Mouse (Mus musculus) kidney, adult 2 months (tissue): ENCODE data around the gene Susd4. TPM values are rescaled to one million over a fixed set of nuclear protein-coding genes. Genes with fewer than 3 reads are reported as not detected.

Experiments
- DNase-seq: peaks from one replicate; pipeline ENCODE4 v3.0.0; 2021
- H3K27ac ChIP-seq: fragments of 200-500 bp; 2 replicates; pipeline ENCODE4 v1.5.1; 2012; ENCODE audit warnings: low read depth, low read length, control low read depth, inconsistent platforms; ENCODE audit not compliant: insufficient read depth
- H3K27me3 ChIP-seq: fragments of 200-500 bp; replicated peaks from 2 replicates; pipeline ENCODE4 v1.6.1; 2012; ENCODE audit warnings: mild to moderate bottlenecking, moderate library complexity, low read length, inconsistent platforms; ENCODE audit not compliant: control insufficient read depth, insufficient read depth
- H3K36me3 ChIP-seq: fragments of 200-500 bp; 2 replicates; pipeline ENCODE4 v1.6.1; 2012; ENCODE audit warnings: mild to moderate bottlenecking, moderate library complexity, low read length, inconsistent platforms; ENCODE audit not compliant: control insufficient read depth, insufficient read depth
- H3K4me1 ChIP-seq: fragments of 200-500 bp; 2 replicates; pipeline ENCODE4 v1.6.1; 2011; ENCODE audit warnings: low read length; ENCODE audit not compliant: control insufficient read depth, insufficient read depth
- H3K4me3 ChIP-seq: fragments of 200-500 bp; 2 replicates; pipeline ENCODE4 v1.5.1; 2011; ENCODE audit warnings: mild to moderate bottlenecking, low read depth, low read length, control low read depth; ENCODE audit not compliant: insufficient read depth
- CTCF ChIP-seq: fragments of 200-500 bp; conservative IDR thresholded peaks from 2 replicates; pipeline ENCODE4 v1.5.1; 2011; ENCODE audit warnings: low read depth, mild to moderate bottlenecking, control low read depth, low read length, moderate library complexity, mixed read lengths; ENCODE audit not compliant: insufficient read depth, insufficient read length
- POLR2A ChIP-seq: fragments of 200-500 bp; IDR thresholded peaks from one replicate; pipeline ENCODE4 v1.6.1; 2011; ENCODE audit warnings: low read depth, low read length, control low read depth
- WGBS: fragments of 180-500 bp; shearing (Covaris S2); methylation state at CpG from one replicate; pipeline ENCODE4 v1.1.7; 2018; 5-methylcytosine and 5-hydroxymethylcytosine counted together
- polyA plus RNA-seq: library from polyadenylated mRNA; depleted of rRNA; stranded (reverse); fragments of >200 nt; gene quantifications from 2 replicates; pipeline ENCODE4 v1.2.3, GENCODE M21; 2012

The Susd4 gene
- polyA plus RNA-seq, 1 experiment = 6.7 TPM

DNA sequence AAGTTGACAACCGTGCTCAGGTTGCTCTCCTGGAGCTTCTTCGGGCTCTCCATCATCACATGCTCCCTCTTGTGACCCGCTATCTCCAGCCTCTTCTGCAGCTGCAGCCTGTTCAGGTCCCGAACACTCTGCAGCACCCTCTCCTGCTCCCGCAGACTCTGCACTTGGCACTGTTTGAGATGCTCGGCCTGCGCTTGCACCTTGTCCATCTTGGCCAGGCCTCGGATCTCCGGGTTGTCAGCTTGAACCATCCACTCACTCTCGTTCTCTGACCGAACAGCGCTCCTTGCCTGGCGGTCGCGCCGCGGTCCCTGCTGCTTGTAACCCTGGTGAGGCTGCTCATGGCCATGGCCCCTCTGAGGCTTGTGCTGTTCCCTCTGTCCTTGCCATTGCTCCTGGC is 15.8 kb upstream of the Susd4 start:
- H3K36me3 ChIP-seq = no peaks in the 10 kb centered on the region
- H3K27me3 ChIP-seq = no peaks in the 10 kb centered on the region
- H3K4me3 ChIP-seq = no peak overlapping the region
- H3K27ac ChIP-seq = no peak overlapping the region
- TF ChIP-seq CTCF = no peak
- TF ChIP-seq POLR2A = no peak
- 88% methylated on average over 17 of the region's 17 CpGs for WGBS
- H3K4me1 ChIP-seq = no peaks in the 10 kb centered on the region
- DNase-seq = no peak

DNA sequence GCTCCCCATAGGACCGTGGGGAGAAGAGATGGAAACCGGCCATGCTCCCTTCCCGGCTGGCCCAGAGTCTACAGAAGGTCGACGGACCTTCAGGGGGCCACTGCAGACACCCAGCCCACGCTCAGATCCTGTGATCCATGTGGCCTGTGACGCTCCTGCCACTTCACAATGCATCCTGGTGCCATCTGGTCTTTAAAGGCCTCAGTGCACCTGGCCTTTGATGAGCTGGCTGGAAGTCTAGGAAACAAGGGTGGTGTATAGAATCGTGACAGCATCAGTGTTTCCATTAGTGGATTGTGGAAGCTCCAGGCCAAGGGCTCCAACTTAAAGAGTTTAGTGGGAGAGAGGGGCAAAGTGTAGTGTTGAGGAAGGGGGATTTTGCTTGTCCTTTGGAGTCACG is 14.6 kb upstream of the Susd4 start, which contains the start of gene Ccdc185:
Ccdc185 (minus strand) TSS at position 101 of the 400 bp plus-strand sequence.
- no peak within 1 kb of the TSS for H3K27ac ChIP-seq
- H3K36me3 ChIP-seq = no peaks in the 10 kb centered on the region
- no peaks in the 10 kb centered on the region for H3K4me1 ChIP-seq
- no peak for TF ChIP-seq CTCF
- TF ChIP-seq POLR2A = no peak
- no peak for DNase-seq
- no peaks in the 10 kb centered on the region for H3K27me3 ChIP-seq
- 92% methylated on average over 9 of the region's 9 CpGs for WGBS
- no peak within 1 kb of the TSS for H3K4me3 ChIP-seq

DNA sequence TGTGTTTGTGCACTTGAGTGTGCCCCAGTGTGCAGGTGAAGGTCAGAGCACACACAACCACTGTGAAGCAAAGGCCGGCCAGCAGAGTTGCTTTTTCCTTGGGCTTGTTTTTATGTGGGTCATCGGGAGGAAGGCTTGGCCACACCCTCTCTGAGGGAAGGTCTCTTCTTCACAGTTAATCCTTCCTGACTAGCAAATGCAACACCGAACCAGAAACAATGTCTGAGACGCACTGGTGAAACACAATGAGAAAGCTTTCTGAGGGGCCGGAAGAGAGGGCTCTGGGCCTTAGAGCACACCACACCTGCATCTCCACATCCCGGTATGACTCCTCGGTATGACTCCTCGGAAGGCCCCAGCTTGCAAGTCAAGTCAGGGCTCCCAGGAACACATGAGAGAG is 12.4 kb upstream of the Susd4 start:
- 91% methylated on average over 8 of the region's 8 CpGs for WGBS
- H3K4me3 ChIP-seq = no peak overlapping the region
- no peaks in the 10 kb centered on the region for H3K4me1 ChIP-seq
- TF ChIP-seq POLR2A = no peak
- no peak for TF ChIP-seq CTCF
- no peak overlapping the region for H3K27ac ChIP-seq
- H3K36me3 ChIP-seq = no peaks in the 10 kb centered on the region
- H3K27me3 ChIP-seq = no peaks in the 10 kb centered on the region
- DNase-seq = no peak

DNA sequence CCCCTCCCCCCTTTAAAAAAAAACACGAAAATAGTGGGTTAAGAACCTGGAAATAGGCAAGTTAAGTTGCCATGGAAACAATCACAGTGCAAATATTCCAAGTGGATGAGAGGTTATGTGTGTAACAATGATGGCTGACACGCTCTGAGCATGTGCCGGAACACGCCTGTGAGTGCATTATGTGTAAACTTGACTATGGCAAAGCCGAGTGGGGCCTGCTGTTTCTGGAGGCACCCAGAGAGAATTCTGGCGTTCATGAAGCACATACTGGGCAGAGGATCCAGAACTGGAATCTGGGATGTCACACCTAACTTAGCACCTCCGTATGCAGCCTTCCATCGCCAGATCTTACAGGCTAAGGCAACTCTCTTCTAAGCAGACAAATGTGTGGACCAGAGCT is 10.0 kb upstream of the Susd4 start:
- WGBS = 84% methylated on average over 8 of the region's 8 CpGs
- Histone ChIP-seq H3K27me3 (no peaks in the 10 kb centered on the region; the same call in 1 of the 2 replicates), H3K4me1 (no peaks in the 10 kb centered on the region), H3K36me3 (no peaks in the 10 kb centered on the region), H3K27ac (no peak overlapping the region), H3K4me3 (no peak overlapping the region)
- no peak for TF ChIP-seq POLR2A
- TF ChIP-seq CTCF = no peak
- no peak for DNase-seq

DNA sequence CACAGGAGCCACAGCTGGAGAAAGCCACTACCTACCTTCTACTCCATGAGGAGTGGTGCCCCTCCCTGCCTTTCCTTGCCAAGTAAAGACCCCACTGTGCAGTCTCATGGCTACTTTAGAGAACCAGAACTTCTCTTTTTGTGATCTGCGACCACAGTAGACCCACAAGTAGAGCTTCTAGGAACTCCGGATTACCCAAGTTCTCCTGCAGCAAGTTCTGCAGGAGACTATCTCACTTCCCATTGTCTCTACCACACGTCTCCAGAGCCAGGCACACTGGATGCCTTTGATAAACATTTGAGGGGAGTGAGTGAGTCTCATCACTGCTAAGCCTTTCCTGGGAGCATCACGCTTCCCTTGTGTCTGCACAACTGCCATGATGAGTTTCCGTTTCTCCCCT is 8.8 kb upstream of the Susd4 start:
- TF ChIP-seq POLR2A = no peak
- TF ChIP-seq CTCF = no peak
- Histone ChIP-seq H3K4me3 (no peak overlapping the region), H3K27ac (no peak overlapping the region), H3K4me1 (no peaks in the 10 kb centered on the region), H3K27me3 (no peaks in the 10 kb centered on the region; the same call in 1 of the 2 replicates), H3K36me3 (no peaks in the 10 kb centered on the region)
- DNase-seq = no peak
- 88% methylated on average over 5 of the region's 5 CpGs for WGBS

DNA sequence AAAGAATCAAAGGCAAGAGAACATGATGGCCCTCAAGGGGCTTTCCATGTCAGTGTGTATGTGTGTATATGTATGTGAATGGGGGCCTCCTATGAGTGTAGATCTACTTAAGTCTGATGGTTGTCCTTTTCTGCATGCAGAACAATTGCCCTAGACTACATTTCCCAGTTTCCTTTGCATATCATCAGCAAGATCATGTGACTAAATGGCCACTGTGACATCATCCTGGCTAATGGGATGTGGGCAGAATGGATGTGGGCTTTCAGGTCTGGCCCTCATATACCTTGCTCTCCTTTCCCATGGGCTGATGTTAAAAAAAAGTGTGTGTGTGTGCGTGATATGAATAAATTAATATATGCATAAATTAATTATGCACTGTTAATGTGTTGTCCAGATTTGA is 4.9 kb upstream of the Susd4 start:
- H3K27ac ChIP-seq = no peak overlapping the region
- TF ChIP-seq POLR2A (no peak), CTCF (no peak)
- WGBS = 94% methylated on average over 1 of the region's 1 CpGs

DNA sequence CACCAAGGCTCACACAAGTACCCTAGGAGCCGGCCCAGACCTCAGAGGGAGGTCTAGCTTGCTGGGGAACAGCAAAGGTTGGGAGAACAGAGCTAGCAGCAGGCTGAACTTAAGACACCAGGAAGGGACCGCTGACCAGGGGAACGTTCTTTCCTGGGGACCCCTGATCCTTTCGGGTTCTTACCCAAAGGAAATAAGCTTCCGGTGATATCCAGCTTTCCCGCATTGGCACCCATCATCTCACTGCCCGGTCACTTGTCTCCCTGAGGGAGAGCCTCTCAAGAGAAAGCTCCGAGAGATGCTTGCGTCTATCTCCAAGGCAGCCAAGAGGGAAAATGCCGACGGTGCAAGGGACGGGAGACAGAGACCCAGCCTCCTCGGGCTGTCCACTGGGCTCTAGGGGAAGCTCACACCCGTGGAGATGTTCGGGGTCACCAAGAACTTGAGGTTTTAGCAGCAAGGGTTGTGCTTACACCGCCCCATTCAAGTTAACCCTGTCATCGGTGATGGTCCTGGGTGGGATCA is 407 bp upstream of the Susd4 start:
- Histone ChIP-seq H3K4me3 (peak overlapping the region; percentile 88), H3K36me3 (no peaks in the 10 kb centered on the region), H3K27me3 (no peaks in the 10 kb centered on the region), H3K27ac (no peak overlapping the region), H3K4me1 (no peaks in the 10 kb centered on the region; the same call in 1 of the 2 replicates)
- TF ChIP-seq POLR2A = no peak
- TF ChIP-seq CTCF = no peak
- WGBS = 25% methylated on average over 17 of the region's 17 CpGs
- no peak for DNase-seq

More for the DNA sequence above, 4.9 kb upstream of the Susd4 start:
- Histone ChIP-seq H3K36me3 (no peaks in the 10 kb centered on the region), H3K27me3 (no peaks in the 10 kb centered on the region; the same call in 1 of the 2 replicates), H3K4me3 (no peak overlapping the region), H3K4me1 (no peaks in the 10 kb centered on the region; the same call in 1 of the 2 replicates)
- no peak for DNase-seq
